Comparison of ENCODE assay signal across 8 mouse cellular contexts in genomic region chr11:33614218-33614617, GRCm38 (mm10). TPM values are rescaled to one million over a fixed set of nuclear protein-coding genes. Genes with fewer than 3 reads are reported as not detected.
DNase-seq lines count a peak whose midpoint lies in the region; ATAC-seq lines count a peak whose summit lies in the region.

No protein-coding gene starts in this region.

- no peaks in the 10 kb centered on the region for H3K9me3 ChIP-seq in limb, embryonic 10.5 days (replicated peaks)
- no peaks in the 10 kb centered on the region for H3K9me3 ChIP-seq in midbrain, embryonic 16.5 days (replicated peaks; ENCODE audit: control insufficient read depth, low read length, poor library complexity, severe bottlenecking)
- no peaks in the 10 kb centered on the region for H3K9me3 ChIP-seq in stomach, embryonic 14.5 days (ENCODE audit: control insufficient read depth, low read depth, low read length)

- H3K27ac ChIP-seq in limb, embryonic 10.5 days, result no peak overlapping the region
- no peak overlapping the region for H3K27ac ChIP-seq in midbrain, embryonic 16.5 days (ENCODE audit: low read length)
- no peak overlapping the region for H3K27ac ChIP-seq in stomach, embryonic 14.5 days (ENCODE audit: low read length)

- H3K4me3 ChIP-seq in limb, embryonic 10.5 days, result no peak overlapping the region
- no peak overlapping the region for H3K4me3 ChIP-seq in midbrain, embryonic 16.5 days (ENCODE audit: low read depth, low read length)
- H3K4me3 ChIP-seq in stomach, embryonic 14.5 days (ENCODE audit: low read depth, low read length), result no peak overlapping the region

- 8% methylated on average over 15 of the region's 15 CpGs for WGBS in limb, embryonic 10.5 days
- WGBS in midbrain, embryonic 16.5 days, result 7% methylated on average over 15 of the region's 15 CpGs
- 6% methylated on average over 15 of the region's 15 CpGs for WGBS in stomach, embryonic 14.5 days

- H3K9ac ChIP-seq in midbrain, embryonic 16.5 days (ENCODE audit: low read depth, low read length), result no peak overlapping the region
- no peak overlapping the region for H3K9ac ChIP-seq in stomach, embryonic 14.5 days (replicated peaks; ENCODE audit: low read depth, low read length)

- peak; percentile 31 to 62 for DNase-seq in urinary bladder, adult 18-20 months (ENCODE audit: low spot score in 2 of 2)
- no peak for DNase-seq in urinary bladder, postnatal 10 days (ENCODE audit: low spot score)
- peak; percentile 84 for DNase-seq in embryo, embryonic 11 days
- DNase-seq in heart, adult 18-20 months, result peak; percentile 35 to 79
- peak; percentile 27 to 71 for DNase-seq in kidney, adult 8-10 months
- DNase-seq in limb, embryonic 10.5 days (ENCODE audit: low spot score), result peak; percentile 84

- no peaks in the 10 kb centered on the region for H3K4me1 ChIP-seq in limb, embryonic 10.5 days
- no peaks in the 10 kb centered on the region for H3K4me1 ChIP-seq in midbrain, embryonic 16.5 days (ENCODE audit: control insufficient read depth, insufficient read depth, low read length)
- H3K4me1 ChIP-seq in stomach, embryonic 14.5 days (ENCODE audit: control insufficient read depth, insufficient read depth, low read length), result no peaks in the 10 kb centered on the region

- no peaks in the 10 kb centered on the region for H3K27me3 ChIP-seq in limb, embryonic 10.5 days (ENCODE audit: low read depth, poor library complexity, severe bottlenecking)
- H3K27me3 ChIP-seq in midbrain, embryonic 16.5 days (ENCODE audit: control insufficient read depth, insufficient read depth, low read depth, low read length), result no peaks in the 10 kb centered on the region
- no peaks in the 10 kb centered on the region for H3K27me3 ChIP-seq in stomach, embryonic 14.5 days (ENCODE audit: control insufficient read depth, insufficient read depth, low read length)

- no peaks in the 10 kb centered on the region for H3K36me3 ChIP-seq in limb, embryonic 10.5 days
- no peaks in the 10 kb centered on the region for H3K36me3 ChIP-seq in midbrain, embryonic 16.5 days (ENCODE audit: control insufficient read depth, insufficient read depth, low read length)
- H3K36me3 ChIP-seq in stomach, embryonic 14.5 days (ENCODE audit: control insufficient read depth, insufficient read depth, low read length), result no peaks in the 10 kb centered on the region

- no peak overlapping the region for H3K4me2 ChIP-seq in midbrain, embryonic 16.5 days (ENCODE audit: low read length)
- no peak overlapping the region for H3K4me2 ChIP-seq in stomach, embryonic 14.5 days (replicated peaks; ENCODE audit: low read depth, low read length)

- ATAC-seq in midbrain, embryonic 16.5 days, result peak; percentile 58; the same call in 1 of the 2 replicates
- ATAC-seq in stomach, embryonic 14.5 days (ENCODE audit: insufficient number of reproducible peaks, insufficient read depth, low FRiP score, low read depth), result peak; percentile 67; the same call in 1 of the 2 replicates

RNA-seq across cellular contexts. Expression of gene D130052B06Rik, which starts 15.1 kb away (rescaled TPM):
- not detected for total RNA-seq in heart, adult 18-20 months (2021)
- not detected in 2 replicates for polyA plus RNA-seq in limb, embryonic 10.5 days (2016; fragmentation: Nextera tagmentation; extraction: Ambion mirVana)
- not detected in 2 replicates for polyA plus RNA-seq in midbrain, embryonic 16.5 days (2015; fragmentation: Nextera tagmentation; extraction: Ambion mirVana)
- not detected in 2 replicates for polyA plus RNA-seq in stomach, embryonic 14.5 days (2014; fragmentation: Nextera tagmentation; extraction: Ambion mirVana)

RNA-seq across cellular contexts. Expression of gene Gabrp, which starts 35.5 kb away (rescaled TPM):
- 1 to 10 TPM in 1 of 2 experiments, not detected in 1; 1.1 TPM for total RNA-seq in heart, adult 18-20 months (2021)
- polyA plus RNA-seq in limb, embryonic 10.5 days (2016; fragmentation: Nextera tagmentation; extraction: Ambion mirVana), result 0.54 and 3.0 TPM in 2 replicates
- not detected in 2 replicates for polyA plus RNA-seq in midbrain, embryonic 16.5 days (2015; fragmentation: Nextera tagmentation; extraction: Ambion mirVana)
- polyA plus RNA-seq in stomach, embryonic 14.5 days (2014; fragmentation: Nextera tagmentation; extraction: Ambion mirVana), result 0.21 TPM in 1 of 2 replicates, not detected in the other
